Mouse (Mus musculus): Measurements from ENCODE around the gene Clip2. TPM values are rescaled to one million over a fixed set of nuclear protein-coding genes. Genes with fewer than 3 reads are reported as not detected.
A peak's percentile ranks its signal among the peaks of the same experiment; 100 is the strongest.

Clip2 gene
- polyA plus RNA-seq, 1 experiment, result 115 TPM

DNA sequence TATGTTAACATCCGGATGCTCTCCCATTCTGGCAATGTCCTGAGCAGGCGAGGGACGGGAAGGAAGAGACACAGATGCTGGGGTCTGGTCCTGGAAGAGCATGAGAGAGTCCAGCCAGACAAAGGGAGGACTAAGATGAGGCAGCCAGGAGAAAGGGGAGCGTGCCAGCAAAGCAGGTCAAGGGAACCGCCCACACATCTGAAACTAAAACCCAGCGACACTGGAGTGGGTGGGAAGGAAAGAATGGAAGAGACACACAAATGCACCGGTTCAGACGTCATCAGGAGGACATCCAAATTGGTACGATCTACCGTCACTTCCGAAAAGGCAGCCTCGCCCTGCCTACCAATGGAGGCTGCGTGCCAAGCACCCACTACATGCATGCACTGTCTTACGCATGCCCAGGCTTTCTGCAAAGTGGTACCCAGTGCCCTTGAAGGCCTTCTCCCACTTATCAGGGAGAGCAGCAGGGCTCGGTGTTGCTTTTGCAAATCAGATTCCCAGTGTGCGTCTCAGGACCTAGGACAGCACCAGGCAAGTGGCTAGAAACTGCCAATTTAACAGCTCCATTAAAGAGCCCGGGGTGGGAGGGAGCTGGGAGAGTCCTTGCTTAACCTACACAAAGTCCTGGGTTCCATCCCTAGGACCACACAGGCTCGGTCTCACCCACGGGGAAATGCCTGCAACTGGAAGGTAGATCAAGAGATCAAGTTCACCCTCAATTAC lies 7.6 kb downstream of the Clip2 start:
- TF ChIP-seq CTCF (IDR thresholded peaks at IDR 0.05; ENCODE audit: borderline replicate concordance, extremely low read depth, insufficient read depth, insufficient read length), result no peak
- no peak for TF ChIP-seq POLR2A (IDR thresholded peaks at IDR 0.05; ENCODE audit: borderline replicate concordance, extremely low read depth, insufficient read depth, insufficient read length, poor library complexity, severe bottlenecking)
- DNase-seq (ENCODE audit: low read depth), result peak; percentile 27

DNA sequence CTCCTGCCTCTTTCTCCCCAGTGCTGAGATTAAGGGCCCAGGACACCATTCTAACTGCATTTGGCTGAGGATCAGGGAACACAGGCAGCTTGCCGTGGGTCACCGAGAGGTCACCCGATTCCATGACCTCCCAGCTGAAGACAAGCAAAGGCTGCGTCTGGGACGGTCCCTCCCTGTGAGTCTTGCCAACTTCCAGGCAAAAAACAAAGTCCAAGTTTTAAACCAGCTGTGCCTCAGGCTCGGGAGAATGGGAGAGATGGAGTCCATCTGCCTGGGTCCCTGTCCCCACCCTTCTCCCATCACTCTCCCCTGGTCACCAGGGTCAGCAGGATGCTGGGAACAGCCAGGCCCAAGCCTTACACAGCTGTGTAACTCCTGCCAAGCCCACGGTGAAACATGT lies 10.6 kb downstream of the Clip2 start:
- TF ChIP-seq CTCF (IDR thresholded peaks at IDR 0.05; ENCODE audit: borderline replicate concordance, extremely low read depth, insufficient read depth, insufficient read length) (no peak), POLR2A (IDR thresholded peaks at IDR 0.05; ENCODE audit: borderline replicate concordance, extremely low read depth, insufficient read depth, insufficient read length, poor library complexity, severe bottlenecking) (no peak)
- no peak for DNase-seq (ENCODE audit: low read depth)

DNA sequence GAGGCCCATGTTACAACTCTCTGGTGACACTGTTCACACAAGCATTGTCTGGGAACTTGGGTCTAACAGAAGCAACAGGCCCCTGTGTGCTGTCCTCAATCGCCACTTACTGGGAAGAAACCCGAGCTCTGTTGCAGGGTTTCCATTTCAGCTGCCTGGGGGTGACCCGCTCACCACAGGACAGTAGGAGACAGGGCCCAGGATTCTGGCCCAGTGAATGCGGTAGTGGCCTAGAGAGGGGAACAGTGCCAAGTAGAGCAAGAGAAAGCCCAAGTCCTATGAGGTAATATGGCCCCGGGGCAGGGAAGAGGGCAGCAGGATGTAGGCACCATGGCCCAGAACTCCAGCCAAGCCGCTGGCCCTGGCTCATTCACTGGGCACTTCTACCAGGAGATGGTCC lies 11.4 kb downstream of the Clip2 start:
- TF ChIP-seq POLR2A (IDR thresholded peaks at IDR 0.05; ENCODE audit: borderline replicate concordance, extremely low read depth, insufficient read depth, insufficient read length, poor library complexity, severe bottlenecking) (no peak), CTCF (IDR thresholded peaks at IDR 0.05; ENCODE audit: borderline replicate concordance, extremely low read depth, insufficient read depth, insufficient read length) (no peak)
- DNase-seq (ENCODE audit: low read depth), result no peak

DNA sequence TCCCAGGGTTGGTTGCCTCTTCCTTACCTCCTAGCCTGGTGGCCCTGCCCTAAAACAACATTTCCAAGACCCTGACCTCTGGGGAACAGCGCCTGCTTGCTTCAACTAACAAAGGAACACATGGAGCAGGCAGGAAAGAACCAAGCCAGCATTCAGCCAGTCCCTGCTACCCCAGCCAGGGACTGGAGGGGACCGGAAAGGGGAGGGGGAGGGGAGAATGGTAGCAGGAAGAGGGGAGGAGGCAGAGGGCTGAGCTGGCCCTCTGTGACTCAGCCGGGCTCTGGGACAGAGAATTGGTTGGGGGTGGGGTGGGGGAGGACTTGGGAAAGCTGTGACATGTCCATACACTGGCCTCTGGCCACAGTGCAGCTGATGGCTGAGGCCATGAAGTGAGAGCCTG lies 12.3 kb downstream of the Clip2 start:
- TF ChIP-seq POLR2A (IDR thresholded peaks at IDR 0.05; ENCODE audit: borderline replicate concordance, extremely low read depth, insufficient read depth, insufficient read length, poor library complexity, severe bottlenecking), result no peak
- TF ChIP-seq CTCF (IDR thresholded peaks at IDR 0.05; ENCODE audit: borderline replicate concordance, extremely low read depth, insufficient read depth, insufficient read length), result no peak
- peak; percentile 70 for DNase-seq (ENCODE audit: low read depth)

DNA sequence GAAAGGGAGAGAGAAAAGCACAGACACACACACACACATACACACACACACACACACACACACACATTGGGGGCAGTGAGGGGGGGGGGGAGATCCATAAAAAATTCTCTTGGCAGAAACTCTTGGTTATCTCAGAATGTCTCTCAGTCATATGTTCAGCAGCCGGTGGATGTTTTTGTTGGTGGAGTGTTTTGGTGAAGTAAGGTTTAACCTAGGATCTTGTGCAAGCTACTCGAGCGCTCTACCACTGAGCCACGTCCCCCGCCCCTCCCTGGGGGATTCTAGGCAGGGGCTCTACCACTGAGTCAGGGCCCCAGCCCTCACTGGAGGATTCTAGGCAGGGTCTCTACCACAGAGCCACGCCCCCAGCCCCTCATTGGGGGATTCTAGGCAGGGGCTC lies 16.2 kb downstream of the Clip2 start:
- TF ChIP-seq POLR2A (IDR thresholded peaks at IDR 0.05; ENCODE audit: borderline replicate concordance, extremely low read depth, insufficient read depth, insufficient read length, poor library complexity, severe bottlenecking) (no peak), CTCF (IDR thresholded peaks at IDR 0.05; ENCODE audit: borderline replicate concordance, extremely low read depth, insufficient read depth, insufficient read length) (no peak)
- no peak for DNase-seq (ENCODE audit: low read depth)

DNA sequence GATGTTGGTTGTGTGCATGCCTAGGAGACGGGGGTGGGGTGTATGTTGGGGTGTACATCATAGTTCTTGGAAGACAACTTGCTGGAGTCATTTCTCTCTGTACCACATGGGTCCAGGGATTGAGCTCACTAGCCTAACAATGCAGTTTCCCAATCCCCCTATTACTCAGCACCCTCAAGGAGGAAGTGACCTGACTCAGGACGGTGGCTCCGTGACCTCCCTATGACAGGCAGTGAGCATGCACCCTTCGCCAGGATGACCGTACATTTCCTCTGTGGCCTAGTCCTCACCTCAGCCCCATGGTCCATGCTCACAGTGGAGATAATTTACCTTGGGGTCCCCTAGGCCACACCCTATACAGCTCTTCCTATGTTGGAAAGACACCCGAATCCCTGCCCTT lies 19.8 kb downstream of the Clip2 start:
- no peak for DNase-seq (ENCODE audit: low read depth)
- TF ChIP-seq CTCF (IDR thresholded peaks at IDR 0.05; ENCODE audit: borderline replicate concordance, extremely low read depth, insufficient read depth, insufficient read length), result no peak
- TF ChIP-seq POLR2A (IDR thresholded peaks at IDR 0.05; ENCODE audit: borderline replicate concordance, extremely low read depth, insufficient read depth, insufficient read length, poor library complexity, severe bottlenecking), result no peak

DNA sequence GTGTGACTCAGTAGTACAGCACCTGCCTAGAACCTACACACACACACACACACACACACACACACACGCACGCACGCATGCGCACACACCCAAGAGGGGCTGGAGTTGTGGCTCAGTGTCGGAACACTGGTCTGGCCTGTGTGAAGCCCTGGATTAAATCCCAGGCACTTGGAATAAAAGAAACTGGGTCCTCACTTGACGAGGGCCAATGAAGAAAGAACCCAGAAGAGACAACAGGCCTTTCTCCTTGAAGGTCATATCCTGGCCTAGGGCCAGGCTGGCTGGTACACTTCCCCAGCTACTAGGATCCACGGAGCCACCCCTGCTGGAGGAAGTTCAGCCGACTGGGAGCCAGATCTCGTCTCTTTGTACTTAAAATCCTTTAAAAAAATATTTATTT lies 20.6 kb downstream of the Clip2 start:
- TF ChIP-seq CTCF (IDR thresholded peaks at IDR 0.05; ENCODE audit: borderline replicate concordance, extremely low read depth, insufficient read depth, insufficient read length) (no peak), POLR2A (IDR thresholded peaks at IDR 0.05; ENCODE audit: borderline replicate concordance, extremely low read depth, insufficient read depth, insufficient read length, poor library complexity, severe bottlenecking) (no peak)
- DNase-seq (ENCODE audit: low read depth), result peak; percentile 84

DNA sequence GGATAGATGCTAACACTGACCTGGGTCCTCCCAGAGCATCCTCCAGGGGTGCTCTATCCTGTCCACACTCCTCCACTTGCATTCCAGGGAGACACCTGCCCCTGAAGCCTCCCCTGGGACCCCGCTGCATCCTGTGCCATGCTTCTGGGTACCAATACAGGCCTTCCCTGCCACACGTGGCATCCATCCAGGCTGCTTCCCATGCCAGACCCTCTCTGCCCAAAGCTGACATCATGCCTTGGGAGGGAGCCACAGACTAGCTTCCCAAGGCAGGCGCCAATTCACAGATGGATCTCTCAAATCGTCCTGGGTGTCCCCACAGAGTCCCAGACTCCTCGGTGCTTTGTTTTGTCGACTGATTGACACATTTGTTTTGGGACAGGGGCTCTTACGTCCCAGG lies 21.4 kb downstream of the Clip2 start:
- peak; percentile 93 for DNase-seq (ENCODE audit: low read depth)
- no peak for TF ChIP-seq POLR2A (IDR thresholded peaks at IDR 0.05; ENCODE audit: borderline replicate concordance, extremely low read depth, insufficient read depth, insufficient read length, poor library complexity, severe bottlenecking)

DNA sequence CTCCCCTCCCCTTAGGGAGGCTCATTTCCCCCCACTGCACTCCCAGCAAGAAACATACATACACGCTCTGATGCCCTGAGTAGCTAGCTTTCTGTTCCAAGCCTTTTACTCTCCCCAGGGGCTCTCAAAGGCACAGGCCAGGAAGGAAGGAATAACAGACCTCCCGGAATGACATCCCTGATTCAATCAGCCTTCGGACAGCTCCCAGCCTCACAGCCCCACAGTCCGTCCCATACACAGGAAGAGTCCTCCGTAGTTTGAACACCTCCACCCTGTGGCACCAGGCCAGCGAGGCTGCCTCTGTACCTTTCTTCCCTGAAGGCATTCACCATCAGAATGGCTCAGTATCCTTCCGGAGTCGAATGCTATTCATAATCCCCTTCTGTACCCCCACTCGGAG lies 23.7 kb downstream of the Clip2 start:
- TF ChIP-seq POLR2A (IDR thresholded peaks at IDR 0.05; ENCODE audit: borderline replicate concordance, extremely low read depth, insufficient read depth, insufficient read length, poor library complexity, severe bottlenecking) (no peak), CTCF (IDR thresholded peaks at IDR 0.05; ENCODE audit: borderline replicate concordance, extremely low read depth, insufficient read depth, insufficient read length) (no peak)
- DNase-seq (ENCODE audit: low read depth), result no peak

DNA sequence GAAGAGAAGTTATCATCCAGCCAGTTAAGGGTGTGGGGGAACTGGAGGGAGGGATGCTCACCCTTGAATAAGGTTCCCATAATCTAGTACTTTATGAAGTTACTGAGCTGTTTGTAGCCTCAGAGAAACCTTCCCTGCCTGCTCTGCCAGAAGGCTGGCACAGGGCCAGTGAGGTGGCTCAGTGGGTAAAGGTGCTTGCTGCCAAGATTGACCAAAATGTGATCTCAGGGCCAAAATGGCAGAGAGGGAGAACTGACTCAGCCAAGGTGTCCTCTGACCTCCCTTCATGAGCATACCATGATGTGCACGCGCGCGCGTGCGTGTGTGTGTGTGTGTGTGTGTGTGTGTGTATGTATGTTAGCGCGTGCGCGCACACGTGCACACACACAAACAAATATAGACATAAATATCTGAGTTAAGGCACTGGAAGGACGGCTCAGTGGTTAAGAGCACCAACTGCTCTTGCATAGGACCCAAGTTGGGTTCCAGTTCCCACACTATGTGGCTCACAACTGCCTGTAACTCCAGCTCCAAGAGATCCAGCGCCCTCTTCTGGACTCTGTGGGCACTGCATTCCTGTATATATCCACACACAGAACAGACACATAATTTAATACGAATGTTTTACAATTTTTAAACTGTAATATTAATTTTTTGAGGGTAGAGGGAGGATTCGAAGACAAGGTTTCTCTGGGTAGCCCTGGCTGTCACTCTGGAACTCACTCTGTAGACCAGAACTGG lies 26.1 kb downstream of the Clip2 start:
- TF ChIP-seq CTCF (IDR thresholded peaks at IDR 0.05; ENCODE audit: borderline replicate concordance, extremely low read depth, insufficient read depth, insufficient read length) (peak; percentile 25; the same call in 1 of the 2 replicates), POLR2A (IDR thresholded peaks at IDR 0.05; ENCODE audit: borderline replicate concordance, extremely low read depth, insufficient read depth, insufficient read length, poor library complexity, severe bottlenecking) (no peak)
- DNase-seq (ENCODE audit: low read depth), result no peak

DNA sequence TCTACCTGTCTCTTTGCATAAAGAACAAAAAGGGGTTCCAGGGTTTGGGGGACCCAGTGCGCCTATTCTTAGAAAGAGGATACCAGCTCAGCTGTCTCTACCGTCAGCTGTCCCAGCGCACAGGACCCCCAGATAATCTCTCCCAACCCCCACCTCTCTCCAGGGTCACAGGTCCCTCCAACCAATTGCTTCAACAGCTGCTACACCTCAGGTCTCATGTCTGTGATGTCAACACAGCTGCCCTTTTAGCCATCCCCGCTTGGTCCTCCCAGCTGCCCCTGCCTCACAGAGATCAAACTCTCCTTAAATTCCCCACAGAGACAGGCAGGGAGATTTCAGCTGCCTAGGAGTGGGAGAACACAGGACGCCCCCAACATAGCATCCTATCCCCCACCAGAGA lies 28.5 kb downstream of the Clip2 start:
- DNase-seq (ENCODE audit: low read depth), result no peak
- TF ChIP-seq CTCF (IDR thresholded peaks at IDR 0.05; ENCODE audit: borderline replicate concordance, extremely low read depth, insufficient read depth, insufficient read length), result no peak
- TF ChIP-seq POLR2A (IDR thresholded peaks at IDR 0.05; ENCODE audit: borderline replicate concordance, extremely low read depth, insufficient read depth, insufficient read length, poor library complexity, severe bottlenecking), result no peak

DNA sequence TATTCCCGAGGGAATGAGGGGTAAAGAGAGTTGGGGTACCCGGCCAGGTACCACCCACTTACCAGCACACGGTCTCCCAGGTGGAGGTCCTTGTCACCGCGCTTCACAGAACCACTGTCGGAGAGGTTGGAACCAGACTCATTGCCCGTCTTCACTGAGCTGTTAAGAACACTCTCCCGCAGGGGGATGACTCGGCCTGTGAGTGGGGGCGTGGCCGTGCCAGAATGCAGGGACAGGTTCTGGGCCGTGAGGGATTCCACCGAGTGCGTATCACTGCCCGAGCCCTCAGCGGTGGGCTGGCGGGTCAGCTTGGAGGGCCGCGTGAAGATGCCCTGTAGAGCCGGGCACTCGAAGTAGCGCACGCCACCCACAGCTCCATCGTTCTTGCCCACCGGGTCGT lies 29.7 kb downstream of the Clip2 start:
- DNase-seq (ENCODE audit: low read depth), result no peak
- TF ChIP-seq POLR2A (IDR thresholded peaks at IDR 0.05; ENCODE audit: borderline replicate concordance, extremely low read depth, insufficient read depth, insufficient read length, poor library complexity, severe bottlenecking) (no peak), CTCF (IDR thresholded peaks at IDR 0.05; ENCODE audit: borderline replicate concordance, extremely low read depth, insufficient read depth, insufficient read length) (no peak)
